Mouse (Mus musculus) embryonic stem cell, embryonic (primary cell): ENCODE data around the gene Cox6a1.

Experiments
- CTCF ChIA-PET, 4 experiments: fragments of 300-600 bp in 2 of 4; fragments of 350-600 bp in 2 of 4; sonication (Branson Sonifier 250); formaldehyde crosslinking; loops; one replicate each; lab custom pipeline; 2022; ENCODE audit warnings: inconsistent platforms in 2 of 4; lab: Charles Lee
- POLR2A ChIA-PET, 4 experiments: fragments of 300-600 bp in 2 of 4; fragments of 350-600 bp in 2 of 4; sonication (Branson Sonifier 250); formaldehyde crosslinking; loops; one replicate each; lab custom pipeline; 2022; ENCODE audit warnings: antibody characterized with exemption in 4 of 4, inconsistent platforms in 1 of 4; lab: Charles Lee

Gene Cox6a1

DNA sequence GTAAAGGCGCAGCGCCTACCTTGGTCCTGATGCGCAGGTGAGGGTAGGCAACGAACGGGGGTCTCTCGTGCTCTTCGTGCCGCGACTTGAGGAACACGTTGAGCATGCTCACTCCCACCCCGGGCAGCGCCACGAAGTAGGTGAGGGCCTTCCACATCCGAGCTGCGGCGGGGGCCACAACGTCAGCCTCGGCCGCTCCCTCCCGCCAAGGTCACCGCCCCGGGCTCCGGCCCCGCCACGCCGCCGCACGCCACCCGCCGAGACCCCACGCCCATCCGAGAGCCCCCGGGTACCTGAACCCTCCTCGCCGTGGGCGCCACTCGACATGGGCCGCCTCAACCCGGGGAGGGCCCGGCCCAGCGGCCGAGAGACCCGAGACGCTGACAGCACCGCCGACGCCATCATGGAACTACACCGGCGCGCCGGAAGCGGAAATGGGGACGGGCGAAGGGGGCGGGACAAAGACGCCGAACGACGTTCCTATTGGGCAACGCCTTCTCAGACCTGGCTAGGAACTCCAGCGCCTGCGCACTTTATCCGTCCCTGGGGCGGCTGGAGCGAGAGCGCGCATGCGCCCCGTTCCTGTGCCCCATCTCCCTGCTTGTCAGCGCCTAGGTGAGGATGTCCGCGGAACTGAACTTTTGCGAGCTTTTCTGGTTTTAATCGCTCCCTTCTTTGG lies at the start of gene Cox6a1:
Gene Cox6a1, minus strand, starts transcription at position 436 of the 679 bp plus-strand sequence.
- POLR2A ChIA-PET, result interaction anchor here (0.6 to 5.8 kb wide), 19 partner anchors 19 to 368 kb away, joined by 3 to 31 read pairs (median 4); partner anchors contain the start of genes Dynll1 (in 3 of the 4), Srsf9 (in 1 of the 4) and Unc119b (in 1 of the 4)
- CTCF ChIA-PET, result interaction anchor here in 3 of 4 experiments (0.6 to 2.5 kb wide), 10 partner anchors 8 to 517 kb away, joined by 3 to 14 read pairs (median 4); partner anchors contain the start of gene Sirt4 (in 1 of the 3)

DNA sequence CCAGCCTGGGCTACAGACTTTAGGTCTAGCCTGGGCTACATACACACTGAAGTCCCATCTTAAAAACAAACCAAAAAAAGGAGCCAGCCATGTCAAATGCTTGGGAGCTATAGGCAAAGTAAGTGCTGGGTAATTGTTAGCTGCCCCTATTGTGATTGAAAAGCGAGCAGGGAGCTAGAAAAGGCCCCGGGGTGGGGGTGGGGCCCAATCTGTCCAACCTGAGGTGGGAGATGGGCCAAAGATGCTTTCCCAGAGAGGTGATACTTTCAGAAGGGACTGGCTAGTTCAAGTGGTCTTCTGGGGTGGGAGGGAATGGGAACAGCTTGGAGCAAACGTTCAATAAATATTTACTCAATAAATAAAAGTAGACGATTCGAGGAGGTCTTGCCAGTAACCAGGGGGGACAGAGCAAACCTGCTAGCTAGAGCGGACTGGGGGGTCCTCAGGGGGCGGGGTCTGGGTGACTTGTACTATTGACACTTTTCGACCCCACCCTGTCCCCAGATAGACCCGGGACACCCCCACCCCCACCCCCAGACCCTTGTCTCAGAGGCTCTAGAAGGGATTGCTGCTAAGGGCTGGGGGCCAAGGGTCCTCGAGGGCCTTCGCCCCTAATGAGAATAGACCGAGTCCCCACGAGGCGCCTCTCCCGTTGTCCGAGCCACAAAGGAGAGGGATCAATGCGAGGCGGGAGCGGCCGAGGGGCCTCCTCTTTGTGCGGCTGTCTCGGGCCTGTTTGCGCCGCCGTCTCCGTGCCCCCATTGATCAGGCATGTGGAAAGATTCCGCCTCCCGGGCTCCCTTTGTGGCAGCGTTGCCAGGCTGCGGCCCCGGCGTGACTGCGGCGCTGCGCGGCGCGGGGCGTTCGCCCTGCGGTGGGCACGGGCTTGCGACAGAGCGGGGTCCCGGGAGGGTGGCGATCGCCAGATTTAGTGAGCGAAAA lies 49.3 kb upstream of the Cox6a1 start:
- CTCF ChIA-PET, result interaction anchor here (0.6 to 1.6 kb wide), 8 partner anchors 23 to 1236 kb away, joined by 3 to 11 read pairs (median 4); no protein-coding TSS in a partner anchor
- POLR2A ChIA-PET, result interaction anchor here (0.6 to 2.4 kb wide), 38 partner anchors 7 to 1750 kb away, joined by 3 to 12 read pairs (median 4); partner anchors contain the start of gene Dynll1 (in 1 of the 4)

DNA sequence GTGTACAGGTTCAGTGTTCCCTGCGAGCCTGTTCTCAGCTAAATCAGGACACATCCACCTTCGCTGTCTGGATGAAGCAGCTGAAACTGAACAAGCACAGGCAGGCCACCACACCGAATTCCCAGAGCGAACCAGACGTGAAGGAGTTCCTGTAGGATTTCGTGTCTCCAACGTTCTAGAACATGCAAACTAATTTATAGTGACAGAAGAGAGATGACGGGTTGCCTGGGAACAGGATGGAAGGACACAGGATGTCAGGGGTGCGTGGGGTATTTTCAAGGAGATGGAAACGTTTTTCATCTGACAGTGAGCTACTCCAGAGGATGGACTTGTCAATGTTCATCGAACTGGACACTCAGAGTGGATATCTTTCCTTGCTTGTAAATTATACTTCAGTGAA lies 47.9 kb upstream of the Cox6a1 start:
- CTCF ChIA-PET, result interaction anchor here in 3 of 4 experiments (0.6 to 1.6 kb wide), 5 partner anchors 21 to 393 kb away, joined by 3 to 6 read pairs (median 3); no protein-coding TSS in a partner anchor
- POLR2A ChIA-PET, result interaction anchor here in 3 of 4 experiments (0.5 to 2.4 kb wide), 15 partner anchors 7 to 110 kb away, joined by 3 to 9 read pairs (median 4); partner anchors contain the start of gene Dynll1 (in 1 of the 3)

DNA sequence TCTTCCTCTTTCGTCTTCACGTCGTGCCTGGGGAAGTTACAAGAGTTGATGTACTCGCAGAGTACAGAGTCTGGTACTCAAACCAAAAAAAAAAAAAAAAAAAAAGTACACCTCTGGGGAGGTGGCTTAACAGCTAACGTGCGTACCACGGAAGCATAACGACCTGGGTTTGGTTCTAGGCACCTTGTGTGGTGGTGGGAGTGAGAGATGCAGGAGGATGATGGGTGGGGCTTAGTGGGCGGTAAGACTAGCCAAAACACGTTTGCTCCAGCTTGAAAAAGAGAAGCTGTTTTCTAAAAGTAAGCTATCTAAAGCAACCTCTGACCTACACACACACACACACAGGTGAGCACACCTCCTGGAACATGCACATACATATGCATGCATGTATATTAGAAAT lies 46.1 kb upstream of the Cox6a1 start:
- CTCF ChIA-PET, result interaction anchor here in 3 of 4 experiments (0.5 to 1.8 kb wide), 12 partner anchors 9 to 1270 kb away, joined by 3 to 14 read pairs (median 6); partner anchors contain the start of gene Msi1 (in 1 of the 3)
- POLR2A ChIA-PET, result interaction anchor here (0.5 to 5.6 kb wide), 32 partner anchors 8 to 640 kb away, joined by 3 to 53 read pairs (median 4); no protein-coding TSS in a partner anchor

DNA sequence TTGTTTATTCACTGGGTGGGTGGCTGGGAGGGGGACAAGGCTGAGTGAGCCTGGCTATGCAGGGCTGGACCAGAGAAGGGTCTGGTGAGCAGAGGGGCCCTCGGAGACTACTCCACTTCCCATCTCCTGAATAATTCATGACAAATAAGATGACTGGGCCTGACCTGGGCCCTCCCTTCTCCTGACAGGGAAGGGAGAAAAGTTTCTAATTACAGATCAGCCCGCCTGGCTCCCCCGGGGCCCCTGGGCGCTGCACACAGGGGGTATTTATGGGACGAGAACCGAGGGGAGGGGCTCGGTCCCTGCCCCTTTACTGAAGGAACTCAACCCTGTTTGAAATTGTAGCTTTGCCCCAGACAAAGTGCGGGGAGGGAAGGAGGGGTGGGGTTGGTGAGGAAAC lies 45.4 kb upstream of the Cox6a1 start:
- POLR2A ChIA-PET, result interaction anchor here (0.5 to 5.6 kb wide), 28 partner anchors 9 to 639 kb away, joined by 3 to 53 read pairs (median 4); no protein-coding TSS in a partner anchor
- CTCF ChIA-PET, result interaction anchor here in 3 of 4 experiments (0.6 to 1.8 kb wide), 10 partner anchors 10 to 1270 kb away, joined by 3 to 14 read pairs (median 6); no protein-coding TSS in a partner anchor

DNA sequence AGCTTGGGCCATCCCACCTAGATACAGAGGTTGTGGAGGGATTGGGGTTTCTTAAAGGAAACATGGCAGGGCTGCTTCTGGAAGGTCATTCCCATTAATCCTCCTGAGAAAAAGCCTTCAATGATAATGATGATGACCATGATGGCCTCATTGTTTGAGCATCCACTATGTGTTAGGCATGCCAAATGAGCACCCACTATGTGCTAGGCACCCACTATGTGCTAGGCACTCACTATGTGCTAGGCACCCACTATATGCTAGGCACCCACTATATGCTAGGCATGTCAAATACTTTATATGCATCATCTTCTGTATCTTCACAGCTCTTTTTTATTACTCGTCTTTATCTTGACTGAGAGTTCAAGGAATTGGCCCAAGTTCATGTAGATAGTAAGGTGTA lies 44.2 kb upstream of the Cox6a1 start:
- ChIA-PET CTCF (interaction anchor here in 1 of 4 experiments (1.8 kb wide), 1 partner anchor 11 kb away, joined by 5 read pairs; no protein-coding TSS in a partner anchor), POLR2A (interaction anchor here in 3 of 4 experiments (0.6 to 5.6 kb wide), 11 partner anchors 10 to 697 kb away, joined by 3 to 53 read pairs (median 3); no protein-coding TSS in a partner anchor)

DNA sequence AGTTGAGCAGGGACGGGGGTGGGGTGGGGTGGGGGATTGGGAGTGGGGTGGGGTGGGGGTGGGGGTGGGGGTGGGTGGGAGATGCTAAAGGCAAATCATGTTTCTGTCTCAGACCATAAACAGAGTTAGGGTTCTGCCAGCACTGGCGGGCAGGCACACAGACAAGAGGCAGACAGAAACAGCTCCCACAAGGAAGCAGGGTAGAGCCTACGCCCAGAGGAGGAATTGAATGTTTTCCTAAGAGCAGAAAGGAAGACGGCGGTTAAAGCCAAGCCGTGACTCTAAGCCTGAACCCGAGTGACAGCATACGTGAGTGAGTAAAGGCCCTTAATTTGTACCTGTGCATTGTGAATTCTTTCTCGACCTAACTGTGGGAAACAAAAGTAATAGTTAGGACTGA lies 43.2 kb upstream of the Cox6a1 start:
- CTCF ChIA-PET, result interaction anchor here in 1 of 4 experiments (1.8 kb wide), 1 partner anchor 12 kb away, joined by 5 read pairs; no protein-coding TSS in a partner anchor
- POLR2A ChIA-PET, result interaction anchor here in 2 of 4 experiments (1.0 to 5.6 kb wide), 4 partner anchors 11 to 91 kb away, joined by 3 to 53 read pairs (median 9); partner anchors contain the start of gene Dynll1 (in 1 of the 2)

DNA sequence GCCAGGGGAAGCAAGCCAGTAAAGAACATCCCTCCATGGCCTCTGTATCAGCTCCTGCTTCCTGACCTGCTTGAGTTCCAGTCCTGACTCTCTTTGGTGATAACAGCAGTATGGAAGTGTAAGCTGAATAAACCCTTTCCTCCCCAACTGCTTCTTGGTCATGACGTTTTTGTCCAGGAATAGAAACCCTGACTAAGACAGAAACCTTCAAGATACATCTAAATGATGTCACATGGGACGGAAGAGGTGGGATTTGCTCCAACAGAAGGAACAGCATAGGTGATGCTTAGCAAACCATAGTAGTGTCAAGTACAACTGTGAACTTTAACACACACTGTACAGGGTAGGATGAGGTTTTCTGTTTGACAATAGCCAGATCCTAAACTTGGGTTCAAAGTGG lies 30.1 kb upstream of the Cox6a1 start:
- POLR2A ChIA-PET, result interaction anchor here in 1 of 4 experiments (0.7 kb wide), 1 partner anchor 65 kb away, joined by 4 read pairs; no protein-coding TSS in a partner anchor

DNA sequence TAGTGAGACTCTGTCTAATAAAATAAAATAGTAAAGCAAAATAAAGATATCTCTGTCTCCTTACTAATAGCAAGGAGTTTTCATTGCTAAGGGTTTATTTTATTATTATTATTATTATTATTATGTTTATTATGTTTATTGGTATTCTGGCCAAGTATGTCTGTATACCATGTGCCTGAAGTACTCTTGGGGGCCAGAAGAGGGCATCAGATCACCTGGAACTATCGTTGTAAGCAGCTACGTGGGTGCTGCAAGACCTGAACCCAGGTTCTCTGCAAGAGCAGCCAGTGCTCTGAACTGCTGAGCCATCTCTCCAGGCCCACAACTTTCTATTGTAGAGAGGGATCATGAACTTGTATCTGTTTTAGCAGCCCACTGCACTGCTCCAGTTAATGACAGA lies 26.7 kb upstream of the Cox6a1 start:
- POLR2A ChIA-PET, result interaction anchor here in 3 of 4 experiments (0.6 to 2.7 kb wide), 33 partner anchors 9 to 1974 kb away, joined by 3 to 16 read pairs (median 4); partner anchors contain the start of gene Msi1 (in 1 of the 3)
- CTCF ChIA-PET, result interaction anchor here (0.6 to 3.2 kb wide), 44 partner anchors 10 to 298 kb away, joined by 3 to 25 read pairs (median 4); no protein-coding TSS in a partner anchor

More for the DNA sequence above, 30.1 kb upstream of the Cox6a1 start:
- CTCF ChIA-PET, result interaction anchor here in 1 of 4 experiments (1.5 kb wide), 1 partner anchor 62 kb away, joined by 3 read pairs; no protein-coding TSS in a partner anchor

DNA sequence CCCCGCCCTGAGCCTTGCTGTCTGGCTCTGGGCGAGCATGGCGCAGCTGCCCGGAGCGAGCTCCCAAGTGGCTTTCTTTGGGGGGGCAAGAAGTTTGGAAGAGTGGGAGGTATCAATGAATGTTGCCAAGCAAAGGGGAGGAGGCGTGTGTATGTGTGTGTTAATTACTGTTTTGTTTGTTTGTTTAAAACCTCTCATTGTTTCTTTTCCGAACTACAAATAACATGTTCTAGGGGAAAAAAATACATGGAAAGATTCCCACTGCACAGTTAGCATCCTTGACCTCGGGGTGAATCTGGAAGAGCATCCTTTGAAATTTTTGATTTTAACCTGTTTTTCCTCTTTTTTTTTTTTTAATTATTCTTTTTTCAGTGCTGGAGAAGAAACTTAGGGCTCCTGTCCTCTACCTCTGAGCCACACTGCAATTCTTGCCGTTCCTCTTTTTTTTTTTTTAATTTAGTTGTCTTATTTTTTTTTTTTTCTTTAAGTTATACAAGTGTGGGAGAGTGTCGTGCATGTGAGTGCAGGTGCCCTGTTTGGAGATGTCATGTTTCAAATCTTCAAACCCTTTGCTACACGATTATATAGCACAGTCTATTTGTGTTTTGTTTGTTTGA lies 25.5 kb upstream of the Cox6a1 start:
- ChIA-PET CTCF (interaction anchor here in 3 of 4 experiments (0.8 to 3.2 kb wide), 10 partner anchors 20 to 90 kb away, joined by 3 to 25 read pairs (median 10); no protein-coding TSS in a partner anchor), POLR2A (interaction anchor here in 3 of 4 experiments (0.5 to 3.1 kb wide), 22 partner anchors 9 to 866 kb away, joined by 3 to 19 read pairs (median 5); partner anchors contain the start of genes Msi1 (in 1 of the 3) and Sirt4 (in 1 of the 3))

DNA sequence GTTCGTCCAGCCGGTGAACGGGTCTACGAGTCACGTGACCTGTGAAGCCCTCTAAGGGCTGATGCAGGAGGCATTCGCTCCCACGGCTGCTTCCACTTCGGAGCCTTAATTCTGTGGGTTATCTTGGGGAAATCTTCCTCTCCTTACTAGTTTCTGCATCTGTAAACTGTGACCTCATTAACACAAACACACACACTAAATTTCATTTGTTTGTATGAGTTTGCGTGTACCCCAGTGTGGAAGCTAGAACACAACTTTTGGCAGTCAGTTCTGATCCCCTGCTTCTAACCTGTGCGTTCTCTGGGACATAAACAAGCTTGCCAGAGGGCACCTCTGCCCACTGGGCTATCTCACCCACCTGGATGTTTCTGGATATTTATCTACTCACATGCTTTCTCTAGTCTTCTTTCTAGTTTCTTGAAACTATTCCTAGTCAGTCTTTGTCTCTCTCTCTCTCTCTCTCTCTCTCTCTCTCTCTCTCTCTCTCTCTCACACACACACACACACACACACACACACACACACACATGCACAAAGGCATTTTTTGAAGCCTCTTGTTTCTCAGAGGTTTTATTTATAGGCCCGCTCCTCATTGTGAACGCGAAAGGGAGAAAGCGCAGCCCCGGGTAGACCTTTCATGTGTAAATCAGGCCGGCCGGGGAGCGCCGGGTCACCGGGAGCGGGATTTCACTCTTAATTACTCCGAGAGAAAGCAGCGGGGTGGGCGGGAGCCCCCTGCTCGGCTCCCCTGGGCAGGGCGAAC lies 24.8 kb upstream of the Cox6a1 start:
- ChIA-PET POLR2A (interaction anchor here in 3 of 4 experiments (0.5 to 3.1 kb wide), 16 partner anchors 9 to 111 kb away, joined by 3 to 19 read pairs (median 4); partner anchors contain the start of genes Dynll1 (in 1 of the 3) and Sirt4 (in 1 of the 3)), CTCF (interaction anchor here in 3 of 4 experiments (0.7 to 3.2 kb wide), 5 partner anchors 54 to 645 kb away, joined by 3 to 15 read pairs (median 3); no protein-coding TSS in a partner anchor)

DNA sequence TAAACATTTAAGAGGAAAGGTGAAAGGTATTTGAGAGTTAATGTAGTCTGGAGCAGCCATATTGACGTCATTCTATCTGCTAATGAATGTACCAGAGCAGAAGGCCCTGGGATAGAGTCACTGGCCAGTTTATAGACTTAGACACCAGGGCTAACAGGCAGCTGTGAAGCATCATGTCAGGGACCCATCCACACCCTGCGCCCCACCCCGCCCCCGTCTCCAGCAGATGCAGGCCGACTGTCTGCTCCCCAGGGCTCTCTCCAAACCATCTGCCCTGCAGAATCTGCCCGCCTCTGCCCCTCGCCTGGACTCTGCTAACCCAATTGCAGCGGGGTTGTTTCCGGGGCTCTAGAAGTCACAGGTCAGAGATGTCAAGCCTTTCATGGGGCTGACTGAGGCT lies 23.0 kb upstream of the Cox6a1 start:
- CTCF ChIA-PET, result interaction anchor here (0.6 to 1.2 kb wide), 7 partner anchors 8 to 153 kb away, joined by 3 to 5 read pairs (median 3); no protein-coding TSS in a partner anchor
- POLR2A ChIA-PET, result interaction anchor here in 3 of 4 experiments (0.6 to 3.1 kb wide), 17 partner anchors 15 to 591 kb away, joined by 3 to 19 read pairs (median 5); no protein-coding TSS in a partner anchor

DNA sequence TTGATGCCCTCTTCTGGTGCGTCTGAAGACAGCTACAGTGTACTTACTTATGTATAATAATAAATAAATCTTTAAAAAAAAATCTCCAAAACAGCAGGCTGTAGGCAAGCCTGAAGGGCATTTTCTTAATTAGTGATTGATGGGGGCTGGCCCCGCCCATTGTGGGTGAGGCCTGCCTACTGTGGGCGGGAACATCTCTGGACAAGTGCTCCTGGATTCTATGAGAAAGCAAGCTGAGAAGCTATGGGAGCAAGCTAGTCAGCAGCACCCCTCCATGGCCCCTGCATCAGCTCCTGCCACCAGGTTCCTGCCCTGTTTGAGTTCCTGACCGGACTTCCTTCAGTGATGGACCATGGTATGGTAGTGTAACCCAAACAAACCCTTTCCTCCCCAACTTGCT lies 16.0 kb upstream of the Cox6a1 start:
- ChIA-PET CTCF (interaction anchor here (0.6 to 2.0 kb wide), 7 partner anchors 11 to 100 kb away, joined by 3 to 10 read pairs (median 5); no protein-coding TSS in a partner anchor), POLR2A (interaction anchor here in 3 of 4 experiments (0.6 to 3.3 kb wide), 23 partner anchors 8 to 127 kb away, joined by 3 to 15 read pairs (median 4); partner anchors contain the start of genes Coq5 (in 1 of the 3) and Dynll1 (in 1 of the 3))

DNA sequence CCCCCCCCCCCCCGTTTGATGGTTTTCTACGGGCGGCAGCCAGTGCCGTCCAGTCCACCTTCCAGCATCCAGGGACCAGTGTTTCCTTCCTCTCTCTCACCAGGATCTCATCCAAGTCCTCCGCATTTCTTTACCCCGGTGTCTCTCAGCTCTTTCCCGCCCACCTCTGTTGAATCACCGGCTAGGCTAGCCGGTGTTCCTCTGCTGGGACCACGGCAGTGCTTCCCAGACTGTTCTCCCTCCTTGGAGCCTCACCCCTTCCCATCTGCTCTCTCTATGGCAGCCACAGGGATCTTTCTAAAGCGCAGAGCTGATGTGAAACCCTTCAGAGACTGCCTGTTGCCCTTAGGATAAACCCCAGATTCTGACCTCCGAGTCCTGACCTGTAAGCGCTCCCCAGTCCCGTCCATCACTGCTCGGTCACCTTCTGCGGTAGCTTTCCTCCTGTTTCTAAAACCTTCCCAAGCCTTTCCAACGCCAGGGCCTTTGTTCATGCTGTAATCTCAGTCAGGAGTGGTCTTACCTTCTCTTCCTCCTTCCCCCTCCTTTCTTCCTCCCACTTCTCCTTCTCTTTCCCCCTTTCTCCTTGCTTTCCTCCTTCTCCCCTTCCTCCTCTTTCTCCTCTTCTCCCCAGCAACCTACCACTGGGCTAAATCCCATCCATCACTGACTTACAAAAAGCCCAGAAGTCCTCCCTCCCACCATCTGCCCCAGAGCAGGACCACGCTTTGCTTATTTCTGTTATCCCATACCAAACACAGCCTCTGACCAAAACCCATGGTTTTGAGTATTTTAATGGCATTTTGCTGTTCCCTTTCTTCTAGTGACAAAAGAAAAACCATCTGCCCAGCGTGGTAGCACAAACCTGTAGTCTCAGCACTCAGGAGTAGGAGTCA lies 14.3 kb upstream of the Cox6a1 start:
- ChIA-PET CTCF (interaction anchor here in 2 of 4 experiments (0.6 to 1.3 kb wide), 7 partner anchors 8 to 102 kb away, joined by 3 to 8 read pairs (median 3); no protein-coding TSS in a partner anchor), POLR2A (interaction anchor here in 3 of 4 experiments (0.6 to 1.5 kb wide), 7 partner anchors 42 to 108 kb away, joined by 3 to 5 read pairs (median 3); no protein-coding TSS in a partner anchor)
